Mouse (Mus musculus) stomach, postnatal 0 days (tissue): ENCODE results near the gene Slc35c2. TPM values are rescaled to one million over a fixed set of nuclear protein-coding genes. Genes with fewer than 3 reads are reported as not detected.
A peak's percentile ranks its signal among the peaks of the same experiment; 100 is the strongest.

Experiments
- ATAC-seq: fragments of 200-750 bp; cut with Nextera tagmentation; 2 replicates; pipeline ENCODE4 v1.8.0; 2017; ENCODE audit not compliant: low FRiP score, low TSS enrichment
- DNase-seq: peaks from one replicate; pipeline ENCODE4 v3.0.0-alpha.2; 2016; ENCODE audit warnings: low spot score
- H3K27ac ChIP-seq: fragments of 300-500 bp; sonication (generic); replicated peaks from 2 replicates; pipeline ENCODE4 v1.5.1; 2014; ENCODE audit warnings: mild to moderate bottlenecking, control low read depth
- H3K27me3 ChIP-seq: fragments of 300-500 bp; sonication (generic); 2 replicates; pipeline ENCODE4 v1.6.1; 2014; ENCODE audit warnings: low read length; ENCODE audit not compliant: control insufficient read depth, insufficient read depth
- H3K36me3 ChIP-seq: fragments of 300-500 bp; sonication (generic); 2 replicates; pipeline ENCODE4 v1.6.1; 2014; ENCODE audit warnings: low read length, mixed read lengths; ENCODE audit not compliant: control insufficient read depth, insufficient read depth
- H3K4me1 ChIP-seq: fragments of 300-500 bp; sonication (generic); replicated peaks from 2 replicates; pipeline ENCODE4 v1.6.1; 2014; ENCODE audit warnings: antibody characterized with exemption; ENCODE audit not compliant: control insufficient read depth, insufficient read depth
- H3K4me2 ChIP-seq: fragments of 300-500 bp; sonication (generic); replicated peaks from 2 replicates; pipeline ENCODE4 v1.6.1; 2014; ENCODE audit warnings: low read depth, mild to moderate bottlenecking, control low read depth, moderate library complexity
- H3K4me3 ChIP-seq: fragments of 300-500 bp; sonication (generic); 2 replicates; pipeline ENCODE4 v1.5.1; 2014; ENCODE audit warnings: low read depth, low read length, control low read depth
- H3K9ac ChIP-seq: fragments of 300-500 bp; sonication (generic); 2 replicates; pipeline ENCODE4 v1.6.1; 2014; ENCODE audit warnings: mild to moderate bottlenecking, low read length, control low read depth, mixed read lengths
- H3K9me3 ChIP-seq: fragments of 300-500 bp; sonication (generic); 2 replicates; pipeline ENCODE4 v1.6.1; 2016; ENCODE audit warnings: low read length; ENCODE audit not compliant: control insufficient read depth
- CTCF ChIP-seq: IDR thresholded peaks from 2 replicates; pipeline ENCODE4 v1.5.1; 2016; ENCODE audit warnings: antibody characterized with exemption, low read depth, mild to moderate bottlenecking, moderate library complexity
- EP300 ChIP-seq: optimal IDR thresholded peaks from 2 replicates; pipeline ENCODE3; 2016; ENCODE audit warnings: antibody characterized with exemption
- WGBS: fragments of 180-500 bp; shearing (Covaris S2); extraction: QIAGEN DNeasy Blood & Tissue Kit; methylation state at CpG from one replicate; pipeline ENCODE4 v1.1.7; 2014; 5-methylcytosine and 5-hydroxymethylcytosine counted together
- polyA plus RNA-seq: library from polyadenylated mRNA; unstranded; fragments of >200 nt; fragmentation: Nextera tagmentation; extraction: Ambion mirVana; gene quantifications from 2 replicates; pipeline ENCODE4 v1.2.1, GENCODE M21; 2015

Gene Slc35c2
- polyA plus RNA-seq, 1 experiment from 2014 or later, result 38.5 TPM

- Histone ChIP-seq H3K4me2 (peak within 1 kb of the TSS; percentile 90), H3K9ac (peak within 1 kb of the TSS; percentile 88), H3K9me3 (no peaks in the 10 kb centered on the region), H3K36me3 (no peaks in the 10 kb centered on the region), H3K27me3 (no peaks in the 10 kb centered on the region), H3K4me3 (peak within 1 kb of the TSS; percentile 91), H3K27ac (peak within 1 kb of the TSS; percentile 81), H3K4me1 (peaks cover 2% of the 10 kb centered on the region; the same call in 1 of the 2 replicates)
- ATAC-seq, result peak; percentile 99
- peak; percentile 97 for DNase-seq
- TF ChIP-seq CTCF, result 0 out of 2 replicates have a peak, but pooled peaks have one; percentile 6
- peak; percentile 61 for TF ChIP-seq EP300
- under 1% methylated on average over 52 of the region's 55 CpGs for WGBS
These were observed 38.9 kb upstream of the Slc35c2 start, which contains the start of gene Elmo2 for GRCm38 (mm10) chr2:165326304-165327190. Elmo2 (minus strand) TSS chr2:165326479.

- Histone ChIP-seq H3K27ac (peak overlapping the region; percentile 81), H3K4me2 (peak overlapping the region; percentile 80), H3K4me1 (peaks cover 2% of the 10 kb centered on the region; the same call in 1 of the 2 replicates), H3K9me3 (no peaks in the 10 kb centered on the region), H3K4me3 (peak overlapping the region; percentile 91), H3K9ac (peak overlapping the region; percentile 88), H3K27me3 (no peaks in the 10 kb centered on the region), H3K36me3 (no peaks in the 10 kb centered on the region)
- no peak for DNase-seq
- TF ChIP-seq EP300 (no peak), CTCF (no peak)
- WGBS, result under 1% methylated on average over 25 of the region's 30 CpGs
- no peak; the same call in none of the 2 replicates for ATAC-seq
These were observed 38.0 kb upstream of the Slc35c2 start for GRCm38 (mm10) chr2:165325521-165326303.

GRCm38 (mm10) chr2:165323928-165324327, 36.3 kb upstream of the Slc35c2 start:
- Histone ChIP-seq H3K36me3 (no peaks in the 10 kb centered on the region), H3K4me2 (no peak overlapping the region), H3K9me3 (no peaks in the 10 kb centered on the region), H3K4me3 (no peak overlapping the region), H3K27me3 (no peaks in the 10 kb centered on the region), H3K4me1 (peaks cover 2% of the 10 kb centered on the region; the same call in 1 of the 2 replicates), H3K27ac (no peak overlapping the region), H3K9ac (no peak overlapping the region)
- WGBS, result 52% methylated on average over 5 of the region's 5 CpGs
- no peak for DNase-seq
- ATAC-seq, result no peak
- TF ChIP-seq CTCF (no peak), EP300 (no peak)

GRCm38 (mm10) chr2:165323484-165323883, 35.8 kb upstream of the Slc35c2 start:
- H3K4me2 ChIP-seq, result no peak overlapping the region
- ATAC-seq (no peak), DNase-seq (no peak)
- H3K4me3 ChIP-seq, result no peak overlapping the region
- no peaks in the 10 kb centered on the region for H3K9me3 ChIP-seq
- H3K27me3 ChIP-seq, result no peaks in the 10 kb centered on the region
- no peaks in the 10 kb centered on the region for H3K36me3 ChIP-seq
- H3K27ac ChIP-seq, result no peak overlapping the region
- 74% methylated on average over 5 of the region's 5 CpGs for WGBS
- no peak overlapping the region for H3K9ac ChIP-seq
- peaks cover 2% of the 10 kb centered on the region; the same call in 1 of the 2 replicates for H3K4me1 ChIP-seq
- no peak for TF ChIP-seq EP300
- TF ChIP-seq CTCF, result no peak

GRCm38 (mm10) chr2:165321981-165322735, 34.5 kb upstream of the Slc35c2 start:
- H3K27ac ChIP-seq, result peak overlapping the region; percentile 70
- DNase-seq, result no peak
- 79% methylated on average over 22 of the region's 22 CpGs for WGBS

More at GRCm38 (mm10) chr2:165321981-165322735, 34.5 kb upstream of the Slc35c2 start:
- no peaks in the 10 kb centered on the region for H3K27me3 ChIP-seq
- no peak overlapping the region for H3K4me2 ChIP-seq
- H3K36me3 ChIP-seq, result no peaks in the 10 kb centered on the region
- H3K4me1 ChIP-seq, result peaks cover 2% of the 10 kb centered on the region; the same call in 1 of the 2 replicates
- H3K9ac ChIP-seq, result no peak overlapping the region
- TF ChIP-seq EP300, result no peak
- no peak for TF ChIP-seq CTCF
- H3K4me3 ChIP-seq, result no peak overlapping the region
- no peak for ATAC-seq
- H3K9me3 ChIP-seq, result no peaks in the 10 kb centered on the region
